Mouse (Mus musculus) kidney, adult 2 months (tissue): ENCODE results near the gene Scn1b.

Experiments
- CTCF ChIP-seq: fragments of 200-500 bp; conservative IDR thresholded peaks from 2 replicates; pipeline ENCODE4 v1.5.1; 2011; ENCODE audit warnings: low read depth, mild to moderate bottlenecking, control low read depth, low read length, moderate library complexity, mixed read lengths; ENCODE audit not compliant: insufficient read depth, insufficient read length
- POLR2A ChIP-seq: fragments of 200-500 bp; IDR thresholded peaks from one replicate; pipeline ENCODE4 v1.6.1; 2011; ENCODE audit warnings: low read depth, low read length, control low read depth

GRCm38 (mm10) chr7:31077470-31077869 is 49.3 kb downstream of the Scn1b start:
- TF ChIP-seq CTCF = no peak
- TF ChIP-seq POLR2A = no peak
